8 mouse cellular contexts compared by ENCODE assay signal in genomic region chr11:87422511-87423340, GRCm38 (mm10). TPM values are rescaled to one million over a fixed set of nuclear protein-coding genes. Genes with fewer than 3 reads are reported as not detected.
DNase-seq lines count a peak whose midpoint lies in the region; ATAC-seq lines count a peak whose summit lies in the region.

No protein-coding gene starts in this region.

- peak; percentile 95 for DNase-seq in R1 (ENCODE audit: low read depth, low spot score)
- peak; percentile 86 to 89 for DNase-seq in cerebellum, postnatal 14 days
- DNase-seq in frontal cortex, postnatal 14 days (ENCODE audit: low spot score in 2 of 2), result peak; percentile 89 to 93
- peak; percentile 93 for DNase-seq in hindbrain, embryonic 14.5 days (ENCODE audit: low spot score)
- peak; percentile 85 for DNase-seq in layer of hippocampus, postnatal 36 days
- DNase-seq in lung, postnatal 36 days, result peak; percentile 92
- peak; percentile 99 for DNase-seq in retina, postnatal 1 day
- peak; percentile 67 for DNase-seq in urinary bladder, adult 2 months (ENCODE audit: low spot score)

- WGBS in hindbrain, embryonic 14.5 days, result under 1% methylated on average over 25 of the region's 26 CpGs

- peak overlapping the region; percentile 51 for H3K9ac ChIP-seq in hindbrain, embryonic 14.5 days

- peak overlapping the region; percentile 89 for H3K27ac ChIP-seq in hindbrain, embryonic 14.5 days

- H3K9me3 ChIP-seq in hindbrain, embryonic 14.5 days (ENCODE audit: control insufficient read depth, low read length), result no peaks in the 10 kb centered on the region

- H3K4me3 ChIP-seq in hindbrain, embryonic 14.5 days (replicated peaks; ENCODE audit: low read length), result peak overlapping the region; percentile 28

- H3K4me2 ChIP-seq in hindbrain, embryonic 14.5 days (replicated peaks), result peak overlapping the region; percentile 54

- H3K4me1 ChIP-seq in hindbrain, embryonic 14.5 days (replicated peaks; ENCODE audit: control insufficient read depth, insufficient read depth, low read length), result no peaks in the 10 kb centered on the region; the same call in 1 of the 2 replicates

- H3K27me3 ChIP-seq in hindbrain, embryonic 14.5 days (ENCODE audit: control insufficient read depth, insufficient read depth, low read length), result no peaks in the 10 kb centered on the region

- H3K36me3 ChIP-seq in hindbrain, embryonic 14.5 days (replicated peaks; ENCODE audit: control insufficient read depth, insufficient read depth), result no peaks in the 10 kb centered on the region

- peak; percentile 86 for ATAC-seq in hindbrain, embryonic 14.5 days (ENCODE audit: low FRiP score)

RNA-seq across cellular contexts. Expression of gene Tex14, which starts 17.9 kb away (rescaled TPM):
- polyA plus RNA-seq in hindbrain, embryonic 14.5 days (2014; fragmentation: Nextera tagmentation; extraction: Ambion mirVana), result 0.72 and 1.1 TPM in 2 replicates
- under 1 TPM; 0.25 to 0.43 TPM for total RNA-seq in layer of hippocampus, postnatal 36 days (2021)
- 0.93 and 2.8 TPM in 2 replicates for polyA plus RNA-seq in urinary bladder, adult 2 months (2012; rRNA removed)

RNA-seq across cellular contexts. Expression of gene Rad51c, which starts 18.0 kb away (rescaled TPM):
- polyA plus RNA-seq in hindbrain, embryonic 14.5 days (2014; fragmentation: Nextera tagmentation; extraction: Ambion mirVana), result 3.2 and 4.0 TPM in 2 replicates
- 1 to 10 TPM; 4.6 to 6.1 TPM for total RNA-seq in layer of hippocampus, postnatal 36 days (2021)
- polyA plus RNA-seq in urinary bladder, adult 2 months (2012; rRNA removed), result 1.0 and 1.2 TPM in 2 replicates

Comparison
In these comparisons a context has a peak if more than half of its experiments do, and no peak if none do; other contexts are left out.
1. Peak in every context shown above with its lines: DNase-seq, ATAC-seq, H3K4me3 ChIP-seq and H3K27ac ChIP-seq.